Mouse (Mus musculus) embryonic facial prominence, embryonic 11.5 days (tissue): ENCODE measurements around the gene Laptm5. TPM values are rescaled to one million over a fixed set of nuclear protein-coding genes. Genes with fewer than 3 reads are reported as not detected.

Source experiments
- ATAC-seq: fragments of 200-750 bp; cut with Nextera tagmentation; replicated peaks from 2 replicates; pipeline ENCODE4 v1.8.0; 2017; ENCODE audit warnings: low read depth; ENCODE audit not compliant: insufficient number of reproducible peaks, low FRiP score, low TSS enrichment
- DNase-seq: peaks from one replicate; pipeline ENCODE4 v3.0.0-alpha.2; 2015; ENCODE audit warnings: low spot score
- H3K27ac ChIP-seq: fragments of 300-500 bp; sonication (generic); replicated peaks from 2 replicates; pipeline ENCODE4 v1.5.1; 2014; ENCODE audit warnings: mild to moderate bottlenecking, low read depth, low read length, control low read depth
- H3K27me3 ChIP-seq: fragments of 300-500 bp; sonication (generic); 2 replicates; pipeline ENCODE4 v1.6.1; 2014; ENCODE audit warnings: mild to moderate bottlenecking, low read length, moderate library complexity, mixed read lengths; ENCODE audit not compliant: control insufficient read depth, insufficient read depth
- H3K36me3 ChIP-seq: fragments of 300-500 bp; sonication (generic); replicated peaks from 2 replicates; pipeline ENCODE4 v1.6.1; 2014; ENCODE audit warnings: low read depth, mild to moderate bottlenecking, low read length, moderate library complexity, mixed read lengths; ENCODE audit not compliant: control insufficient read depth, insufficient read depth
- H3K4me1 ChIP-seq: fragments of 300-500 bp; sonication (generic); 2 replicates; pipeline ENCODE4 v1.6.1; 2014; ENCODE audit warnings: low read length, mixed read lengths; ENCODE audit not compliant: control insufficient read depth, insufficient read depth
- H3K4me2 ChIP-seq: fragments of 300-500 bp; sonication (generic); 2 replicates; pipeline ENCODE4 v1.6.1; 2014; ENCODE audit warnings: low read depth, mild to moderate bottlenecking, control low read depth, low read length, moderate library complexity
- H3K4me3 ChIP-seq: fragments of 300-500 bp; sonication (generic); 2 replicates; pipeline ENCODE4 v1.5.1; 2014; ENCODE audit warnings: low read depth, low read length, control low read depth
- H3K9ac ChIP-seq: fragments of 300-500 bp; sonication (generic); replicated peaks from 2 replicates; pipeline ENCODE4 v1.6.1; 2014; ENCODE audit warnings: mild to moderate bottlenecking, control low read depth, low read length
- H3K9me3 ChIP-seq: fragments of 300-500 bp; sonication (generic); replicated peaks from 2 replicates; pipeline ENCODE4 v1.6.1; 2016; ENCODE audit warnings: mild to moderate bottlenecking, low read length, inconsistent platforms, mixed read lengths; ENCODE audit not compliant: control insufficient read depth
- WGBS: fragments of 180-500 bp; shearing (Covaris S2); extraction: QIAGEN DNeasy Blood & Tissue Kit; methylation state at CpG from one replicate; pipeline ENCODE4 v1.1.7; 2014; 5-methylcytosine and 5-hydroxymethylcytosine counted together
- polyA plus RNA-seq: library from polyadenylated mRNA; unstranded; fragments of >200 nt; fragmentation: Nextera tagmentation; extraction: Ambion mirVana; gene quantifications from 2 replicates; pipeline ENCODE4 v1.2.1, GENCODE M21; 2014

The Laptm5 gene
- polyA plus RNA-seq, 1 experiment from 2014 or later: 25.4 TPM

- H3K9ac ChIP-seq: no peak overlapping the region
- no peak overlapping the region for H3K4me2 ChIP-seq
- H3K9me3 ChIP-seq: no peaks in the 10 kb centered on the region
- no peak overlapping the region for H3K27ac ChIP-seq
- no peak overlapping the region for H3K4me3 ChIP-seq
- WGBS: 27% methylated on average over 7 of the region's 7 CpGs
- no peaks in the 10 kb centered on the region for H3K27me3 ChIP-seq
- H3K36me3 ChIP-seq: no peaks in the 10 kb centered on the region
- no peaks in the 10 kb centered on the region for H3K4me1 ChIP-seq
- ATAC-seq (no peak), DNase-seq (peak; percentile 60)
Measured at GRCm38 (mm10) chr4:130900746-130901145, 12.2 kb upstream of the Laptm5 start.

- H3K4me1 ChIP-seq: no peaks in the 10 kb centered on the region
- H3K9ac ChIP-seq: no peak overlapping the region
- H3K9me3 ChIP-seq: no peaks in the 10 kb centered on the region
- no peaks in the 10 kb centered on the region for H3K27me3 ChIP-seq
- H3K27ac ChIP-seq: no peak overlapping the region
- no peak overlapping the region for H3K4me3 ChIP-seq
- WGBS: 45% methylated on average over 8 of the region's 8 CpGs
- no peaks in the 10 kb centered on the region for H3K36me3 ChIP-seq
- no peak for ATAC-seq
- H3K4me2 ChIP-seq: no peak overlapping the region
- DNase-seq: no peak
Measured at GRCm38 (mm10) chr4:130902289-130902781, 10.6 kb upstream of the Laptm5 start.

GRCm38 (mm10) chr4:130905025-130905424 lies 7.9 kb upstream of the Laptm5 start:
- no peak for ATAC-seq
- Histone ChIP-seq H3K27ac (no peak overlapping the region), H3K4me1 (no peaks in the 10 kb centered on the region), H3K27me3 (no peaks in the 10 kb centered on the region), H3K4me2 (no peak overlapping the region), H3K4me3 (no peak overlapping the region), H3K9ac (no peak overlapping the region), H3K36me3 (no peaks in the 10 kb centered on the region), H3K9me3 (no peaks in the 10 kb centered on the region)
- no peak for DNase-seq
- WGBS: 83% methylated on average over 7 of the region's 7 CpGs

DNA sequence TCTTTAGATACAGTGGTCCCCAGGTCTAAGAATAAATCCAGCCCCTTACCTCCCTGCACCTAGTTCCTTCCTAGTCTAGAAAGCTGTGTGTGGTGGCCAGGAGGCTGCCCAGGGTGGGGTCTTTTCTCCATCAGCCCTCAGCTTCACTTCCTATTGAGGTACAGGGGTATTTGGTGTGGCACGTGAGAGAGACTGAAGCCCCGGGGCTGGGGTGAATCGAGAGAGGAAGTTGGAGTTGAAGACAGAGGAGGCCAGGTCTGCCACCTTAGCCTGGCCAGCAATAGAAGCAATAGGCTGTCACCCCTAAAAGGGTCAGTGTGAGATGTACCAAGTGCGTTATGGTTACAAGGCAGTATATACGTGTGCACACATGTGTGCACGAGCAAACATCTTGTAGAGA lies 7.0 kb upstream of the Laptm5 start:
- Histone ChIP-seq H3K4me2 (no peak overlapping the region), H3K9me3 (no peaks in the 10 kb centered on the region), H3K4me3 (no peak overlapping the region), H3K27ac (no peak overlapping the region), H3K27me3 (no peaks in the 10 kb centered on the region), H3K9ac (no peak overlapping the region), H3K36me3 (no peaks in the 10 kb centered on the region), H3K4me1 (no peaks in the 10 kb centered on the region)
- no peak for DNase-seq
- 85% methylated on average over 6 of the region's 6 CpGs for WGBS
- no peak for ATAC-seq

- DNase-seq: no peak
- no peak for ATAC-seq
- 50% methylated on average over 8 of the region's 8 CpGs for WGBS
- no peak overlapping the region for H3K27ac ChIP-seq
- H3K36me3 ChIP-seq: no peaks in the 10 kb centered on the region
- no peaks in the 10 kb centered on the region for H3K27me3 ChIP-seq
- no peak overlapping the region for H3K9ac ChIP-seq
- H3K4me1 ChIP-seq: no peaks in the 10 kb centered on the region
- H3K9me3 ChIP-seq: no peaks in the 10 kb centered on the region
- no peak overlapping the region for H3K4me3 ChIP-seq
- H3K4me2 ChIP-seq: no peak overlapping the region
Measured at GRCm38 (mm10) chr4:130906296-130906695, 6.6 kb upstream of the Laptm5 start.

DNA sequence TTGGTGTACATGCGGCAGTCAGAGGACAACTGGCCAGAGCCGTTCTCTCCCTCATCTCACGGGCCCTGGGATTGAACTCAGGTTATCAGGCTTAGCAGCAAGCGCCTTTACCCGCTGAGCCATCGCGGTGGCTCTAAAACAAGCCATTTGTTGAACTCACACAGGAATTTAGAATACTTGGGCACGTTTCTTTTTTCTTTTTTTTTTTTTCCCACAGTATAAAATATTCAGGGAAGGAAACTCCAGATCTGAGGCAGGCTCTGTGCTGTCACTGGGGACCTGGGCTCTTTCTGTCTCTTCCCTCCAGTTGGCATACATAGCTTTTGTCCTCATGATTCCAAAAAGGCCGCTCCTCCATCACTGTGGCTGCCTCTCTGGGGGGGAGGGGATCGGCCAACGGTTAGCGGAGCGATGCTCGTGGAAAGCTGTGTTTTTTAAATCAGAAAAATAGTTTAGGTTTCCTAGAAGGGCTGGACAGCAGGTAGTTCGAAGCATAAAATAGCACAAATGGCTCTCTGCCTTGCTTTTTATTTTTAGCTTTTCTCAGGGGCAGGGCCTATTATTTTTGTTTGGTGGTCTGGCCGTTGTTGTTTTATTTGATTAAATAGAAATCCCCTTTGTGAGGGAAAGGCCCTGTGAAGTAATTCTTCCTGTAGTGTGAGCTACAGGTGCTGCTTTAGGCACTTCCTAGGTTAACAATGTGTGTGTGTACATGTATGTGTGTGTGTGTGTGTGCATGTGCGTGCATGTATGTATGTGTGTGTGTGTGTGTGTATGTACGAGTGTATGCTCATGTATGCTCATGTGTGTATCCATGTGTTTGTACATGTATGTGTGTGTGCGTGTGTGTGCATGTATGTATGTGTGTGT lies 5.5 kb upstream of the Laptm5 start:
- H3K27me3 ChIP-seq: no peaks in the 10 kb centered on the region
- H3K4me1 ChIP-seq: no peaks in the 10 kb centered on the region
- H3K9ac ChIP-seq: no peak overlapping the region
- no peak overlapping the region for H3K4me2 ChIP-seq
- WGBS: 88% methylated on average over 19 of the region's 19 CpGs
- no peak overlapping the region for H3K4me3 ChIP-seq
- ATAC-seq: no peak
- H3K36me3 ChIP-seq: no peaks in the 10 kb centered on the region
- no peaks in the 10 kb centered on the region for H3K9me3 ChIP-seq
- H3K27ac ChIP-seq: no peak overlapping the region
- DNase-seq: no peak

DNA sequence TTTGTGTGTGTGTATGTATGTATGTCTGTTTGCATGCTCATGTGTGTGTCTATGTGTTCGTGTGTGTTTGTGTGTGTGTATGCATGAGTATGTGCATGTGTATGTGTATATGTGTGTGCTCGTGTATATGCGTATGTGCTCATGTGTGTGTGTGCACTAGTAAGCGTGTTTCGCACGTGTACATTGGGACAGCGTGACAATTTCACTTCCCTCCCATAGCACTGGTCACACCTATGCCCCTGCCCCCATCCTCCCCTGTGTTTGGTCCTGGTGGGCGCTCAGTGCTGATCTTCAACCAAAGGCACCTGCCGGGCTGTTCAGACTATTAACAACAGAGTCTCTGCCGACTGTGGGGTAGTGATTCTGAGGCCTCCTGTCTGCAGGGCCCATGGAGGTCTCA lies 4.8 kb upstream of the Laptm5 start:
- no peak for ATAC-seq
- WGBS: 91% methylated on average over 10 of the region's 10 CpGs

GRCm38 (mm10) chr4:130909167-130909874 lies 3.6 kb upstream of the Laptm5 start:
- ATAC-seq: no peak
- peaks cover 2% of the 10 kb centered on the region; the same call in 1 of the 2 replicates for H3K4me1 ChIP-seq
- H3K36me3 ChIP-seq: no peaks in the 10 kb centered on the region
- no peaks in the 10 kb centered on the region for H3K9me3 ChIP-seq
- no peak overlapping the region for H3K9ac ChIP-seq
- no peak for DNase-seq
- no peak overlapping the region for H3K4me3 ChIP-seq
- H3K27ac ChIP-seq: no peak overlapping the region
- WGBS: 68% methylated on average over 17 of the region's 17 CpGs
- H3K27me3 ChIP-seq: no peaks in the 10 kb centered on the region
- H3K4me2 ChIP-seq: no peak overlapping the region

More for the DNA sequence above, 4.8 kb upstream of the Laptm5 start:
- no peak for DNase-seq
- Histone ChIP-seq H3K4me1 (peaks cover 2% of the 10 kb centered on the region; the same call in 1 of the 2 replicates), H3K4me2 (no peak overlapping the region), H3K27ac (no peak overlapping the region), H3K4me3 (no peak overlapping the region), H3K36me3 (no peaks in the 10 kb centered on the region), H3K27me3 (no peaks in the 10 kb centered on the region), H3K9me3 (no peaks in the 10 kb centered on the region), H3K9ac (no peak overlapping the region)
